Mouse (Mus musculus) C2C12 (cell line): ENCODE data around the gene Bpifb5. TPM values are rescaled to one million over a fixed set of nuclear protein-coding genes. Genes with fewer than 3 reads are reported as not detected.
"Not testable (repeated sequence)": the region's sequence is repeated elsewhere in the genome, so short reads cannot be mapped to it uniquely, and the experiment has no call there.

Source experiments
- H3K27me3 ChIP-seq: one replicate; pipeline ENCODE4 v1.6.1; 2011; ENCODE audit not compliant: control insufficient read depth, insufficient read depth, insufficient read length
- H3K36me3 ChIP-seq: one replicate; pipeline ENCODE4 v1.6.1; 2011; ENCODE audit not compliant: control insufficient read depth, insufficient read depth
- H3K4me3 ChIP-seq: one replicate; pipeline ENCODE4 v1.5.1; 2011; ENCODE audit warnings: mild to moderate bottlenecking, control low read depth; ENCODE audit not compliant: poor library complexity, insufficient read depth, severe bottlenecking
- H3K79me2 ChIP-seq: one replicate; pipeline ENCODE4 v1.6.1; 2011; ENCODE audit not compliant: control insufficient read depth, insufficient read depth
- H3K79me3 ChIP-seq: one replicate; pipeline ENCODE4 v1.6.1; 2011; ENCODE audit warnings: low read depth, control low read depth
- H3ac ChIP-seq: one replicate; pipeline ENCODE3; 2011; ENCODE audit warnings: low read depth; ENCODE audit not compliant: control insufficient read depth, insufficient read length
- CEBPB ChIP-seq: IDR thresholded peaks from one replicate; pipeline ENCODE4 v1.6.1; 2011; ENCODE audit warnings: low read depth, mild to moderate bottlenecking, control low read depth, moderate library complexity
- CTCF ChIP-seq: IDR thresholded peaks from one replicate; pipeline ENCODE4 v1.5.1; 2011; ENCODE audit not compliant: control insufficient read depth, insufficient read depth, insufficient read length
- FOSL1 ChIP-seq: IDR thresholded peaks from one replicate; pipeline ENCODE4 v1.8.0; 2011; ENCODE audit warnings: mild to moderate bottlenecking, low read length; ENCODE audit not compliant: poor library complexity, insufficient read depth, severe bottlenecking
- MAX ChIP-seq: IDR thresholded peaks from one replicate; pipeline ENCODE4 v1.6.1; 2011; ENCODE audit warnings: mild to moderate bottlenecking, control low read depth
- MYOD1 ChIP-seq: IDR thresholded peaks from one replicate; pipeline ENCODE4 v1.6.1; 2011; ENCODE audit warnings: low read depth; ENCODE audit not compliant: control insufficient read depth, insufficient read length
- MYOG ChIP-seq: IDR thresholded peaks from one replicate; pipeline ENCODE4 v1.6.1; 2011; ENCODE audit not compliant: control insufficient read depth, insufficient read length; ENCODE audit errors: extremely low read depth
- USF1 ChIP-seq: IDR thresholded peaks from one replicate; pipeline ENCODE4 v1.6.1; 2011; ENCODE audit warnings: low read depth, mild to moderate bottlenecking, control low read depth, moderate library complexity
- polyA plus RNA-seq: library from polyadenylated mRNA; unstranded; fragments of >200 nt; fragmentation: generic; extraction: Trizol; gene quantifications from one replicate; pipeline ENCODE4 v1.2.1, GENCODE M21; 2012; ENCODE audit warnings: missing spikeins

The Bpifb5 gene
- polyA plus RNA-seq, 1 experiment = not detected

DNA sequence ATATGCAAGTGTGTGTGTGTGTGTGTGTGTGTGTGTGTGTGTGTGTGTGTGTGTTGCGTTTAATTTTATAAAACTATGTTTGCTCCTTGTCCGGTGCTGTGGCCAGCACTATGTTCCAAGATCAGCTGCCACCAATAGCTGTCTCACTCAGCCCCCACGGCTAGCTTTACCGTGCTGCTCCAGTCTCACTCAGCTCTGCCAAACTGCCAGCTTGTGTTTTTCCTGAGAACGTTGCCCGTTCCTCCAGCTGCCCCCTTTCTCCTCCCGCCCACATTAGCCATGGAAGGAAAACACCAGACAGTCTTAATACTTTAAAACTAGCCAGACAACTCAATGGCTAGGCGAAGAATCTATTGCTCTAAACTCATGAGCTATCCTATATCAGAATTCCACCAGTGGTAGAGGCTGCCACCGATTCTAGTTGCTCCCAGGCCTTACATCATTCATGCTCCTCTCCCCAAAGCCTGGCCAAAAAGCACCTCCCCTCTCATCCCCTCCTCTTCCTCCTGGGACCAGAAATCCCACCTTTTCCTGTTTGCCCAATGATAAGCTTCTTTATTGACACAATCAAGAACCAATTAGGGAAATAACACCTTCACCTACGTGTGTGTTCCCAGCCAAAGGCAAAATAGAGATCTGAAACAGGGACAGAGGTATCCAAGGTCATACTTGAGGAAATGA lies 20.0 kb downstream of the Bpifb5 start:
- no peaks in the 10 kb centered on the region for H3K79me2 ChIP-seq

DNA sequence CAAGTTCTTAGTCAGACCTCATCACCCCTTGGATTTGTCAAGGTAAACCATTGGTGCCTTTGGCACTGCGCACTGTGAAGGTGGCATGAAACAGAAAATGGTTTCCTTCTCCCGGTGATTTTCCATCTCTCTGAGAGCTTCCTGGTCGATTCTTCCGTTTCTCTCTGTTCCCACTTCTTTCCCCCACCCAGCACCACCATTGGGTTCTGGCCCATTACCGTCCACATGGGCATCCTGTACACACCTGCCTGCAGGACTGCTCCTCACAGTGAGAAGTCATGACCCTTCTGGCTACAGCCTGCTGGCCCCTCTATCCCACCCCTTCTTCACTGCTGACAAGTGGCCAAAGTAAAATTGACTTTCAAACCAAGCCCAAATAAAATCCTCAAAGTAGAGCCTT lies 21.8 kb downstream of the Bpifb5 start:
- Histone ChIP-seq H3K27me3 (no peaks in the 10 kb centered on the region), H3K79me2 (no peaks in the 10 kb centered on the region), H3K36me3 (no peaks in the 10 kb centered on the region), H3K4me3 (no peak overlapping the region), H3K79me3 (no peaks in the 10 kb centered on the region), H3ac (no peak overlapping the region)
- TF ChIP-seq MYOD1 = no peak
- no peak for TF ChIP-seq USF1
- TF ChIP-seq MAX = no peak
- no peak for TF ChIP-seq MYOG
- TF ChIP-seq CEBPB = no peak
- TF ChIP-seq FOSL1 = no peak
- no peak for TF ChIP-seq CTCF

More for the DNA sequence above, 20.0 kb downstream of the Bpifb5 start:
- no peak for TF ChIP-seq USF1
- no peak for TF ChIP-seq CEBPB
- TF ChIP-seq MYOD1 = no peak
- TF ChIP-seq FOSL1 = no peak
- Histone ChIP-seq H3ac (no peak overlapping the region), H3K4me3 (no peak overlapping the region), H3K79me3 (no peaks in the 10 kb centered on the region), H3K36me3 (no peaks in the 10 kb centered on the region), H3K27me3 (no peaks in the 10 kb centered on the region)

GRCm38 (mm10) chr2:154255254-154255653 lies 31.7 kb downstream of the Bpifb5 start:
- not testable (repeated sequence) for H3K79me3 ChIP-seq, H3K79me2 ChIP-seq, H3K4me3 ChIP-seq, H3K27me3 ChIP-seq, H3K36me3 ChIP-seq, H3ac ChIP-seq

DNA sequence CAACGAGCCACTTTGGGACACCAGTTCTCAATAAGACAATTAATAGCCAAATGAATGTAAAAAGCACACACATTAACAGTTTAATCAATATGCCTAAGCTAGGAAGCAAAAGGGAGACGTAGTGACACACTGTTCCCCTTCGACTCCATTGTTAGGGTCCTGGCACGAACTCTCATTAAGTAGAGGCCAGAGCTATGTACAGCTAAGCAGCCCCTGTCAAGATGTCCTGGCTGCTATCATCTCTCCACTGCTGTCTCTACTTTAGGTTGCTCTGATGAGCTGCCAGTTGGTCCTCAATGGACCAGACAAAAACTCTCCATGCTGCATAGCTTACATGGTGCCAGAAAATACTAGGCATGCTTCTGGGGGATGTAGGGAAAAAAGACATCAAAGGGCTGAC lies 32.2 kb downstream of the Bpifb5 start:
- TF ChIP-seq CEBPB (no peak), CTCF (no peak), MYOD1 (no peak), MAX (no peak), USF1 (no peak), FOSL1 (no peak), MYOG (no peak)
- Histone ChIP-seq H3K36me3 (no peaks in the 10 kb centered on the region), H3K27me3 (no peaks in the 10 kb centered on the region), H3K79me2 (no peaks in the 10 kb centered on the region), H3K4me3 (no peak overlapping the region), H3ac (no peak overlapping the region), H3K79me3 (no peaks in the 10 kb centered on the region)

- H3K36me3 ChIP-seq, H3K79me3 ChIP-seq, H3K27me3 ChIP-seq, H3K4me3 ChIP-seq, H3ac ChIP-seq, H3K79me2 ChIP-seq: not testable (repeated sequence)
Measured at GRCm38 (mm10) chr2:154257554-154257953, 34.0 kb downstream of the Bpifb5 start, which contains the start of gene Bpifb9a. TSS of gene Bpifb9a (plus strand) at chr2:154257854.

- not testable (repeated sequence) for H3K36me3 ChIP-seq, H3ac ChIP-seq, H3K79me3 ChIP-seq, H3K79me2 ChIP-seq, H3K4me3 ChIP-seq, H3K27me3 ChIP-seq
Measured at GRCm38 (mm10) chr2:154264397-154264796, 40.9 kb downstream of the Bpifb5 start.

Other genes with a start within 250 kb of the Bpifb5 start
- not detected for gene Bpifa6, start 248.8 kb upstream of the Bpifb5 start, polyA plus RNA-seq
- gene Bpifa2, start 215.5 kb upstream of the Bpifb5 start, polyA plus RNA-seq = not detected
- gene Bpifa3, start 93.4 kb upstream of the Bpifb5 start, polyA plus RNA-seq = not detected
- gene Bpifa1, start 80.9 kb upstream of the Bpifb5 start, polyA plus RNA-seq = not detected
- gene Bpifa5, start 61.1 kb upstream of the Bpifb5 start, polyA plus RNA-seq = not detected
- not detected for gene Bpifb1, start 32.9 kb upstream of the Bpifb5 start, polyA plus RNA-seq
- gene Bpifb9a, start 34.1 kb downstream of the Bpifb5 start, polyA plus RNA-seq = not detected
- not detected for gene Bpifb9b, start 83.5 kb downstream of the Bpifb5 start, polyA plus RNA-seq
- gene Cdk5rap1, start 149.3 kb downstream of the Bpifb5 start, polyA plus RNA-seq = 9.8 TPM
- 28.5 TPM for gene Snta1, start 184.4 kb downstream of the Bpifb5 start, polyA plus RNA-seq
- gene Cbfa2t2, start 212.7 kb downstream of the Bpifb5 start, polyA plus RNA-seq = 8.5 TPM